Mouse (Mus musculus) forebrain, embryonic 16.5 days (tissue): Measurements from ENCODE around the gene Sele. TPM values are rescaled to one million over a fixed set of nuclear protein-coding genes. Genes with fewer than 3 reads are reported as not detected.

Source experiments
- ATAC-seq: fragments of 200-750 bp; cut with Nextera tagmentation; 2 replicates; pipeline ENCODE4 v1.8.0; 2017; ENCODE audit warnings: mild to moderate bottlenecking, moderate library complexity
- H3K27ac ChIP-seq: fragments of 300-500 bp; sonication (generic); 2 replicates; pipeline ENCODE4 v1.5.1; 2014; ENCODE audit warnings: low read length, control low read depth
- H3K27me3 ChIP-seq: fragments of 300-500 bp; sonication (generic); replicated peaks from 2 replicates; pipeline ENCODE4 v1.6.1; 2014; ENCODE audit warnings: low read length; ENCODE audit not compliant: control insufficient read depth, insufficient read depth
- H3K36me3 ChIP-seq: fragments of 300-500 bp; sonication (generic); 2 replicates; pipeline ENCODE4 v1.6.1; 2014; ENCODE audit not compliant: control insufficient read depth, insufficient read depth
- H3K4me1 ChIP-seq: fragments of 300-500 bp; sonication (generic); replicated peaks from 2 replicates; pipeline ENCODE4 v1.6.1; 2014; ENCODE audit warnings: low read length; ENCODE audit not compliant: control insufficient read depth, insufficient read depth
- H3K4me2 ChIP-seq: fragments of 300-500 bp; sonication (generic); 2 replicates; pipeline ENCODE4 v1.6.1; 2014; ENCODE audit warnings: mild to moderate bottlenecking, low read length, control low read depth
- H3K4me3 ChIP-seq: fragments of 300-500 bp; sonication (generic); replicated peaks from 2 replicates; pipeline ENCODE4 v1.5.1; 2014; ENCODE audit warnings: mild to moderate bottlenecking, low read length, control low read depth
- H3K9ac ChIP-seq: fragments of 300-500 bp; sonication (generic); replicated peaks from 2 replicates; pipeline ENCODE4 v1.6.1; 2014; ENCODE audit warnings: low read depth, low read length, control low read depth
- H3K9me3 ChIP-seq: fragments of 300-500 bp; sonication (generic); 2 replicates; pipeline ENCODE4 v1.6.1; 2016; ENCODE audit warnings: low read length; ENCODE audit not compliant: control insufficient read depth
- WGBS: fragments of 180-500 bp; shearing (Covaris S2); extraction: QIAGEN DNeasy Blood & Tissue Kit; methylation state at CpG from one replicate; pipeline ENCODE4 v1.1.7; 2014; 5-methylcytosine and 5-hydroxymethylcytosine counted together
- polyA plus RNA-seq: library from polyadenylated mRNA; unstranded; fragments of >200 nt; fragmentation: Nextera tagmentation; extraction: Ambion mirVana; gene quantifications from 2 replicates; pipeline ENCODE4 v1.2.1, GENCODE M21; 2015

Sele gene
- polyA plus RNA-seq, 1 experiment from 2014 or later: not detected

DNA sequence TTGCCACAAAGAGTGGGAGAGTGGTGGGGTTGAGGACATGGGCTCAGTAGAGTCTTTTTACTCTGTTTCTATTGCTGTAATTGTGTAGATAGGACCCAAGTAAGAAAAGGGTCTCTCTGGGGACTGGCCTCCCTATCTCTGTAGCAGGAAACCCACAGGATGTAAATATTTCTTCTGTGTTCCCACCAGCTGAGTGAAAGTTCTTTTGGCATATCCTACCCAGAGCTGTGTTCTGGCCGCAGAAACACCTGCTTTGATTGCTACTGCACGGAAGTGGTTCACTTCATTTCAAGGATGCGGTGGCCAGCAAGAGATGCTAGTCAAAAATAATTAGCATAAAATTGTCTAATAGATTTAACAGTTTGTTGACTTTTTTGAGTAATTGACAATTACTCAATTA, 29.0 kb downstream of the Sele start:
- ATAC-seq: no peak
- Histone ChIP-seq H3K27ac (no peak overlapping the region), H3K9ac (no peak overlapping the region), H3K4me2 (no peak overlapping the region), H3K4me3 (no peak overlapping the region), H3K4me1 (no peaks in the 10 kb centered on the region), H3K36me3 (no peaks in the 10 kb centered on the region), H3K9me3 (no peaks in the 10 kb centered on the region), H3K27me3 (no peaks in the 10 kb centered on the region)
- whole genome bisulfite sequencing: 93% methylated on average over 3 of the region's 3 CpGs

- ATAC-seq: no peak
These were observed 30.3 kb downstream of the Sele start for GRCm38 (mm10) chr1:164078323-164078741.

GRCm38 (mm10) chr1:164079091-164079490, 31.1 kb downstream of the Sele start:
- H3K4me1 ChIP-seq: no peaks in the 10 kb centered on the region
- H3K36me3 ChIP-seq: no peaks in the 10 kb centered on the region
- H3K27me3 ChIP-seq: no peaks in the 10 kb centered on the region
- H3K4me2 ChIP-seq: no peak overlapping the region
- no peaks in the 10 kb centered on the region for H3K9me3 ChIP-seq
- no peak overlapping the region for H3K4me3 ChIP-seq
- no peak overlapping the region for H3K27ac ChIP-seq
- WGBS: 89% methylated on average over 11 of the region's 11 CpGs
- no peak overlapping the region for H3K9ac ChIP-seq
- no peak for ATAC-seq

More at GRCm38 (mm10) chr1:164078323-164078741, 30.3 kb downstream of the Sele start:
- Histone ChIP-seq H3K9ac (no peak overlapping the region), H3K27me3 (no peaks in the 10 kb centered on the region), H3K9me3 (no peaks in the 10 kb centered on the region), H3K4me2 (no peak overlapping the region), H3K27ac (no peak overlapping the region), H3K36me3 (no peaks in the 10 kb centered on the region), H3K4me3 (no peak overlapping the region), H3K4me1 (no peaks in the 10 kb centered on the region)
- WGBS: 92% methylated on average over 4 of the region's 4 CpGs

- no peak overlapping the region for H3K4me2 ChIP-seq
- no peak overlapping the region for H3K9ac ChIP-seq
- no peaks in the 10 kb centered on the region for H3K36me3 ChIP-seq
- no peaks in the 10 kb centered on the region for H3K9me3 ChIP-seq
- WGBS: 87% methylated on average over 4 of the region's 4 CpGs
- ATAC-seq: no peak
- no peak overlapping the region for H3K4me3 ChIP-seq
- no peaks in the 10 kb centered on the region for H3K4me1 ChIP-seq
- no peaks in the 10 kb centered on the region for H3K27me3 ChIP-seq
- H3K27ac ChIP-seq: no peak overlapping the region
These were observed 35.0 kb downstream of the Sele start for GRCm38 (mm10) chr1:164083046-164083445.

- Histone ChIP-seq H3K9me3 (no peaks in the 10 kb centered on the region), H3K27ac (no peak overlapping the region), H3K4me1 (no peaks in the 10 kb centered on the region), H3K4me3 (no peak overlapping the region), H3K36me3 (no peaks in the 10 kb centered on the region), H3K4me2 (no peak overlapping the region), H3K27me3 (no peaks in the 10 kb centered on the region), H3K9ac (no peak overlapping the region)
- ATAC-seq: no peak
- WGBS: 90% methylated on average over 3 of the region's 3 CpGs
These were observed 38.8 kb downstream of the Sele start for GRCm38 (mm10) chr1:164086797-164087196.

GRCm38 (mm10) chr1:164087872-164088271, 39.8 kb downstream of the Sele start:
- Histone ChIP-seq H3K9ac (no peak overlapping the region), H3K36me3 (no peaks in the 10 kb centered on the region), H3K27ac (no peak overlapping the region), H3K4me2 (no peak overlapping the region), H3K4me3 (no peak overlapping the region), H3K9me3 (no peaks in the 10 kb centered on the region), H3K27me3 (no peaks in the 10 kb centered on the region), H3K4me1 (no peaks in the 10 kb centered on the region)
- ATAC-seq: no peak
- 94% methylated on average over 5 of the region's 5 CpGs for whole genome bisulfite sequencing

DNA sequence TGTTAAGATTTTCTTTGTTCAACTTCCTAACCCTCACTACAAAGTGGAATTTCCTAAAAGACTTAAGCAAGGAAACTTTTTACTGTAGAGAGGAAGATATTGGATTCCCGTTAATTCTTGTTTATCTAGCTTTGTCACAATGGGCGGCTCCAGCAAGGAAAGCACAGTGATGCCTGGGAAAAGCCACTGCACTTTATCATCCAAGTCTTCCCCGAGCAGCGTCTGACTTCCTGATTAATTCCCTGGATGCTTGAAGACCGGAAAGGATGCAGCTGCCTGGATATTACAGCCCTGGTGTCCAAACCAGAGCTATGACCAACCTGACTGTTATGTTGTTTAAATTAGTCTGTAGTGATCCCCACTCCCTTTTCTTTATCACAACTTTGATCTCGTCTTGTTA, 48.7 kb downstream of the Sele start:
- no peaks in the 10 kb centered on the region for H3K4me1 ChIP-seq
- no peaks in the 10 kb centered on the region for H3K27me3 ChIP-seq
- no peak for ATAC-seq
- no peak overlapping the region for H3K27ac ChIP-seq
- no peak overlapping the region for H3K4me3 ChIP-seq
- H3K36me3 ChIP-seq: no peaks in the 10 kb centered on the region
- no peaks in the 10 kb centered on the region for H3K9me3 ChIP-seq
- H3K9ac ChIP-seq: no peak overlapping the region
- WGBS: 77% methylated on average over 6 of the region's 6 CpGs
- no peak overlapping the region for H3K4me2 ChIP-seq

DNA sequence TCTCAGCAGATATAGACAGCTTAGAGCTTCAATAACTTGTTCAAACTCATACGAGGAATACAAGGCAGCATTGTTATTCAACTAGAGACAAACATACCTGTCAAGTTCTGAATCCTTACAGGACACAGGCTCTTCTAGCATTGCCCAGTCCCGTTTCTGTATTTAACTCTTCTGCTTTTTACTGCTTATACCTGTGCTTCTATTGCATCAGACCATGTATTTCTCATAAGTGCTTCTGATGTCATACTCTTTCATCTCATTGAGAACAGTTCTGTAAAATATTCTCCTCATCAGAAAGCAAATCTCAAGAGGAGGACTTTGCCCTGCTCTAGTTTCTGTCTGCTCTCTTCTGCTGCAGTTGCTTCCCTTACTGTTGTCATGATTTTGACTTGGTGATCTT, 49.9 kb downstream of the Sele start:
- Histone ChIP-seq H3K9me3 (no peaks in the 10 kb centered on the region), H3K4me3 (no peak overlapping the region), H3K9ac (no peak overlapping the region), H3K27me3 (no peaks in the 10 kb centered on the region), H3K4me1 (no peaks in the 10 kb centered on the region), H3K27ac (no peak overlapping the region), H3K36me3 (no peaks in the 10 kb centered on the region), H3K4me2 (no peak overlapping the region)
- 81% methylated on average over 2 of the region's 2 CpGs for WGBS
- ATAC-seq: no peak

DNA sequence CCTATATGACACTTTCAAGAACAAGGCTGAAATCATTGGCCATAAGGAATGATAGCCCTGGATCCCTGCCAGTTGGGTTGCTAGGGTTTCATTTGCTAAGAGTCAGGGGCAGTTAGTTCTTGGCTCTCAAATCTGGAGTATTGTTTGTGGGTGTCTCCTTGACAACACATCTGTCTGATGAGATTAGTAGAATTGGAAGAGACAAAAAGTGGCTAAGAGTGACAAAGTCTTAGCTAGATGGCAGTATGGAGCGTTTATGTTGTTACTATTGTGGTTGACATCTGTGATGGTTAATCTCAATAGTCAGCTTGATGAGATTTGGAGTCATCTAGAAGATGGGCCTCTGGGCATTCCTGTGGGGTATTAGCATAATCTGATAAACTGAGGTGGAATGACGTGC, 50.3 kb downstream of the Sele start:
- Histone ChIP-seq H3K27me3 (no peaks in the 10 kb centered on the region), H3K4me1 (no peaks in the 10 kb centered on the region), H3K4me3 (no peak overlapping the region), H3K27ac (no peak overlapping the region), H3K9me3 (no peaks in the 10 kb centered on the region), H3K36me3 (no peaks in the 10 kb centered on the region), H3K9ac (no peak overlapping the region), H3K4me2 (no peak overlapping the region)
- 78% methylated on average over 2 of the region's 2 CpGs for WGBS
- ATAC-seq: no peak
